Mouse (Mus musculus): ENCODE data around the gene Dcaf4. TPM values are rescaled to one million over a fixed set of nuclear protein-coding genes. Genes with fewer than 3 reads are reported as not detected.

The Dcaf4 gene
- polyA plus RNA-seq, 1 experiment = 13.7 TPM

GRCm38 (mm10) chr12:83495248-83495960, 24.9 kb upstream of the Dcaf4 start:
- no peak for TF ChIP-seq POLR2A (IDR thresholded peaks at IDR 0.05; ENCODE audit: insufficient read length, low read depth)
- TF ChIP-seq MYOD1 (IDR thresholded peaks at IDR 0.05; ENCODE audit: control insufficient read depth in 1 of 3, insufficient read length in 2 of 3, low read depth in 2 of 3) = peak in 2 of 3 experiments; percentile 76 to 93
- Histone ChIP-seq H3K4me3 (no peak overlapping the region), H3K27me3 (ENCODE audit: control insufficient read depth, insufficient read depth, insufficient read length) (peaks cover 24% of the 10 kb centered on the region), H3ac (ENCODE audit: control insufficient read depth, insufficient read length) (no peak overlapping the region), H3K36me3 (ENCODE audit: control insufficient read depth, insufficient read depth) (no peaks in the 10 kb centered on the region), H3K4me2 (ENCODE audit: low read depth) (no peak overlapping the region), H3K79me2 (ENCODE audit: control insufficient read depth, insufficient read depth) (no peaks in the 10 kb centered on the region)

DNA sequence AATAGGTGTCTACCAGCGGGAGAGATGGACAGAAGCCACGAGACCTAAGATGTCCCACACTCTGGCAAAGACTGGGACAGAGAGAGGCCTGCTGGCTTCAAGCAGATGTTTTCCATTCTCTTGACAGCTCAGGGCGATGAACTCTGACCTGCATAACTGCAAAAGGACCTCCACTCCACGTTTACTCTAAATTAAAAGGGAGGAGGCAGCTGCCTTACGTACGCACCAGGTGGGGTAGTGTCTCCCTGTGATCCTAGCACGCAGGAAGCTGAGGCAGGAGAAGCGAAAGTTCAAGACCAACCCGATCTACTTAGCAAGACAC, 24.3 kb upstream of the Dcaf4 start:
- TF ChIP-seq REST (IDR thresholded peaks at IDR 0.05; ENCODE audit: insufficient read depth, insufficient read length) = no peak
- TF ChIP-seq USF1 (IDR thresholded peaks at IDR 0.05; ENCODE audit: low read depth) = no peak
- no peak for TF ChIP-seq POLR2A (IDR thresholded peaks at IDR 0.05; ENCODE audit: insufficient read length, low read depth)
- TF ChIP-seq TCF3 (IDR thresholded peaks at IDR 0.05; ENCODE audit: insufficient read length, low read depth) = no peak
- no peak for TF ChIP-seq TCF12 (IDR thresholded peaks at IDR 0.05; ENCODE audit: insufficient read depth, poor library complexity, severe bottlenecking)
- TF ChIP-seq MAX (IDR thresholded peaks at IDR 0.05; ENCODE audit: low read depth) = no peak
- TF ChIP-seq SRF (IDR thresholded peaks at IDR 0.05; ENCODE audit: control insufficient read depth, insufficient read length, low read depth) = no peak
- no peak for TF ChIP-seq MYOG (IDR thresholded peaks at IDR 0.05; ENCODE audit: control insufficient read depth in 1 of 3, insufficient read depth in 1 of 3, insufficient read length in 2 of 3, low read depth in 2 of 3)
- no peak for TF ChIP-seq MYOD1 (IDR thresholded peaks at IDR 0.05; ENCODE audit: control insufficient read depth in 1 of 3, insufficient read length in 2 of 3, low read depth in 2 of 3)
- TF ChIP-seq E2F4 (IDR thresholded peaks at IDR 0.05; ENCODE audit: insufficient read depth) = no peak
- TF ChIP-seq POLR2AphosphoS2 (IDR thresholded peaks at IDR 0.05; ENCODE audit: insufficient read length, low read depth) = no peak
- TF ChIP-seq CEBPB (IDR thresholded peaks at IDR 0.05; ENCODE audit: insufficient read depth, poor library complexity, severe bottlenecking) = no peak
- peaks cover 24% of the 10 kb centered on the region for H3K27me3 ChIP-seq (ENCODE audit: control insufficient read depth, insufficient read depth, insufficient read length)
- no peaks in the 10 kb centered on the region for H3K36me3 ChIP-seq (ENCODE audit: control insufficient read depth, insufficient read depth)
- H3K79me2 ChIP-seq (ENCODE audit: control insufficient read depth, insufficient read depth) = no peaks in the 10 kb centered on the region
- no peak overlapping the region for H3ac ChIP-seq (ENCODE audit: control insufficient read depth, insufficient read length)
- no peak overlapping the region for H3K4me2 ChIP-seq (ENCODE audit: low read depth)
- H3K4me3 ChIP-seq = no peak overlapping the region

GRCm38 (mm10) chr12:83496336-83496735, 23.9 kb upstream of the Dcaf4 start:
- Histone ChIP-seq H3K4me3 (no peak overlapping the region), H3ac (ENCODE audit: control insufficient read depth, insufficient read length) (no peak overlapping the region), H3K27me3 (ENCODE audit: control insufficient read depth, insufficient read depth, insufficient read length) (peaks cover 24% of the 10 kb centered on the region), H3K36me3 (ENCODE audit: control insufficient read depth, insufficient read depth) (no peaks in the 10 kb centered on the region), H3K4me2 (ENCODE audit: low read depth) (no peak overlapping the region), H3K79me2 (ENCODE audit: control insufficient read depth, insufficient read depth) (no peaks in the 10 kb centered on the region)
- no peak for TF ChIP-seq MYOD1 (IDR thresholded peaks at IDR 0.05; ENCODE audit: control insufficient read depth in 1 of 3, insufficient read length in 2 of 3, low read depth in 2 of 3)
- TF ChIP-seq E2F4 (IDR thresholded peaks at IDR 0.05; ENCODE audit: insufficient read depth) = no peak
- no peak for TF ChIP-seq TCF12 (IDR thresholded peaks at IDR 0.05; ENCODE audit: insufficient read depth, poor library complexity, severe bottlenecking)
- no peak for TF ChIP-seq POLR2AphosphoS2 (IDR thresholded peaks at IDR 0.05; ENCODE audit: insufficient read length, low read depth)
- TF ChIP-seq TCF3 (IDR thresholded peaks at IDR 0.05; ENCODE audit: insufficient read length, low read depth) = no peak
- TF ChIP-seq SRF (IDR thresholded peaks at IDR 0.05; ENCODE audit: control insufficient read depth, insufficient read length, low read depth) = no peak
- TF ChIP-seq POLR2A (IDR thresholded peaks at IDR 0.05; ENCODE audit: insufficient read length, low read depth) = no peak
- no peak for TF ChIP-seq MYOG (IDR thresholded peaks at IDR 0.05; ENCODE audit: control insufficient read depth in 1 of 3, insufficient read depth in 1 of 3, insufficient read length in 2 of 3, low read depth in 2 of 3)

- no peak overlapping the region for H3ac ChIP-seq (ENCODE audit: control insufficient read depth, insufficient read length)
- no peak overlapping the region for H3K4me2 ChIP-seq (ENCODE audit: low read depth)
- H3K27me3 ChIP-seq (ENCODE audit: control insufficient read depth, insufficient read depth, insufficient read length) = peaks cover 28% of the 10 kb centered on the region
- H3K4me3 ChIP-seq = no peak overlapping the region
- H3K79me2 ChIP-seq (ENCODE audit: control insufficient read depth, insufficient read depth) = no peaks in the 10 kb centered on the region
- TF ChIP-seq POLR2AphosphoS2 (IDR thresholded peaks at IDR 0.05; ENCODE audit: insufficient read length, low read depth) (no peak), MYOG (IDR thresholded peaks at IDR 0.05; ENCODE audit: control insufficient read depth in 1 of 3, insufficient read depth in 1 of 3, insufficient read length in 2 of 3, low read depth in 2 of 3) (no peak), TCF12 (IDR thresholded peaks at IDR 0.05; ENCODE audit: insufficient read depth, poor library complexity, severe bottlenecking) (no peak), MAX (IDR thresholded peaks at IDR 0.05; ENCODE audit: low read depth) (no peak), REST (IDR thresholded peaks at IDR 0.05; ENCODE audit: insufficient read depth, insufficient read length) (no peak), E2F4 (IDR thresholded peaks at IDR 0.05; ENCODE audit: insufficient read depth) (no peak), TCF3 (IDR thresholded peaks at IDR 0.05; ENCODE audit: insufficient read length, low read depth) (no peak), MYOD1 (IDR thresholded peaks at IDR 0.05; ENCODE audit: control insufficient read depth in 1 of 3, insufficient read length in 2 of 3, low read depth in 2 of 3) (no peak), USF1 (IDR thresholded peaks at IDR 0.05; ENCODE audit: low read depth) (no peak), CEBPB (IDR thresholded peaks at IDR 0.05; ENCODE audit: insufficient read depth, poor library complexity, severe bottlenecking) (no peak), POLR2A (IDR thresholded peaks at IDR 0.05; ENCODE audit: insufficient read length, low read depth) (no peak), SRF (IDR thresholded peaks at IDR 0.05; ENCODE audit: control insufficient read depth, insufficient read length, low read depth) (no peak)
- H3K36me3 ChIP-seq (ENCODE audit: control insufficient read depth, insufficient read depth) = no peaks in the 10 kb centered on the region
Observed at GRCm38 (mm10) chr12:83496736-83497135, 23.5 kb upstream of the Dcaf4 start.

- no peak overlapping the region for H3ac ChIP-seq (ENCODE audit: control insufficient read depth, insufficient read length)
- TF ChIP-seq E2F4 (IDR thresholded peaks at IDR 0.05; ENCODE audit: insufficient read depth) = no peak
- no peak for TF ChIP-seq MYOD1 (IDR thresholded peaks at IDR 0.05; ENCODE audit: control insufficient read depth in 1 of 3, insufficient read length in 2 of 3, low read depth in 2 of 3)
- no peak for TF ChIP-seq MAX (IDR thresholded peaks at IDR 0.05; ENCODE audit: low read depth)
- TF ChIP-seq POLR2A (IDR thresholded peaks at IDR 0.05; ENCODE audit: insufficient read length, low read depth) = no peak
- TF ChIP-seq USF1 (IDR thresholded peaks at IDR 0.05; ENCODE audit: low read depth) = no peak
- TF ChIP-seq TCF3 (IDR thresholded peaks at IDR 0.05; ENCODE audit: insufficient read length, low read depth) = no peak
- no peaks in the 10 kb centered on the region for H3K36me3 ChIP-seq (ENCODE audit: control insufficient read depth, insufficient read depth)
- no peak overlapping the region for H3K4me2 ChIP-seq (ENCODE audit: low read depth)
- no peaks in the 10 kb centered on the region for H3K79me2 ChIP-seq (ENCODE audit: control insufficient read depth, insufficient read depth)
- H3K27me3 ChIP-seq (ENCODE audit: control insufficient read depth, insufficient read depth, insufficient read length) = peaks cover 28% of the 10 kb centered on the region
- H3K4me3 ChIP-seq = no peak overlapping the region
Observed at GRCm38 (mm10) chr12:83497959-83498358, 22.3 kb upstream of the Dcaf4 start.

Data from myocyte (in vitro differentiated cells).